Mouse (Mus musculus) megakaryocyte, adult 5-6 weeks (primary cell): ENCODE data around the gene Elfn1. TPM values are rescaled to one million over a fixed set of nuclear protein-coding genes. Genes with fewer than 3 reads are reported as not detected.

Experiments
- ATAC-seq: 2 replicates; pipeline ENCODE4 v1.8.0; 2016; ENCODE audit warnings: mild to moderate bottlenecking, inconsistent platforms; ENCODE audit not compliant: poor library complexity, severe bottlenecking
- total RNA-seq, 2 experiments: library from RNA; stranded (forward) in 1 of 2; stranded (reverse) in 1 of 2; fragments of 153-499, 151-499 nt in 1 of 2; fragments of 221-1000, 200-1000 nt in 1 of 2; gene quantifications; 2 replicates each; pipeline versions ENCODE4 v1.2.3 to v1.2.4; 2015 to 2017

Elfn1 gene
- total RNA-seq, 2 experiments from 2014 or later, result not detected

DNA sequence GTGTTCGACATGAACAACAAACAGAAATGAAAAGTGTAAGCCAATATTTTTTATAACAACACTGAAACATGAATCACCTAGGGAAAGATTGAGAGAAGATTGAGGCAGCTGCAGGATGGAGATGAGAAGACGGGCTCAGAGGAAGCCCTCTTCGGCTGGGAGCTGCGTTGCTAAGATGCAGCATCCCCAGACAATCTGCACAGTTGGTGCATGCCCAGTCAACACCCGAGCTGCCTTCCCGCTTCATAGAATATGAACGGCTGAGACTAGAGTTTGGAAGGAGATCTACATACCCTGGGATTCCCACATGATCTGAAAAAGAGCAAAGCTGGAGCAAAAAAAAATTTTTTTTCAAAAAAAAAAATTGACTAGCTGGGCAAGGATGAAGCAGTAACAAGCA, 111.0 kb downstream of the Elfn1 start:
- ATAC-seq, result no peak

DNA sequence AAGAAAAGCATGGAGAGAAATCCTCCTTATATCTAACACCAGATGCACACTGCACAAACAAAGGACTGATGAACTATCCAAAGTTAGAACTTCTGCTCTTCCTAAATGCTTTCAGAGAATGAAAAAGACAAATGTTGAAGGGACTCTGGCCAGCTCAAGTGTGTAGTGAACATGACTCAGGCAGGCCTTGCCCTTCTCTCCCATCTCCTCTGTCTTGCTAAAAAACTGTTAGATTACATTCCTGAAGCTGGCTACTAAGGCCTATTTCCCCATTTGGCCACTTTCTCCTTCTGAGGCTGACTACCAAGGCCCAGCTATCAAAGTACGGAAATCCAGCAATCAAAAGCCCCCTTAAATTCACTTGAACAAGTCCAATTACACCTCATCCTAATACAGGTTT, 111.9 kb downstream of the Elfn1 start:
- ATAC-seq, result no peak

DNA sequence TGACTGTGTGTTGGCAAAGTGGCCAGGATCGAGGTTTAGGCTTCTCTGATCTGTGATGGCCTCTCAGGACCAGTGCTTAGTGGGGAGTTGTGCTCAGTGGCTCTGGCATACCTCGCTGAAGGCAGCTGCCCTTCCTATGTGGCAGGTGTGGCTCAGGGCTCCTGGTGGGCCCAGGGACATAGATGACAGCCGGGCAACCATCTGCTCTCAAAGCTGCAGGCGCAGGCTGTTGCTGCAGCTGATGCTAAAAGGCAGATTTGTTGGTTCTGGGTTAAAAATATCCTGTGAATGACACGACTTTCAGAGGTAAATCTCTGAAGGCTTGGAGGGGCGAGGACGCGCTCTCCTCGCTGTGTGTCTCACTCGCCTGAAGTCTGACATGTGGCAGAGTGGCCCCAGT, 114.0 kb downstream of the Elfn1 start:
- ATAC-seq, result no peak

DNA sequence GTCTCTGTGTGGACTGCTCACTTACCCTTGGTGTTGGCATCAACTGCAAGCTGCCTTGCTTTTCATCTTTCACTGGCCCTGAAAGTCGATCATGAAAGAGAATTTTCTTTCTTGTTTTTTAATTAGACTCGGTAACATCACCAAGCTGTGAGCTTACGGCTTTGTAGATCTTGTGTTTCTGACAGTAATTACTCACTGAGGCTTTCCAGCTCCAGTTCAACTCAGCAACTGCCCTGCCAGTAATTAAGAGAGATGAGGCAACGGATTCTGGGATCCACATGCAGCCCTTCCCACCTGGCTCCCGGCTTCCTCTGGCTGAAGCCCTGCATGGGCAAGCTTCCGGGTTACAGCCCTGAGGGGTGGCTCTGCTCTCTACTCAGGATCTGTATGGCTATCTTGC, 115.1 kb downstream of the Elfn1 start:
- no peak for ATAC-seq

DNA sequence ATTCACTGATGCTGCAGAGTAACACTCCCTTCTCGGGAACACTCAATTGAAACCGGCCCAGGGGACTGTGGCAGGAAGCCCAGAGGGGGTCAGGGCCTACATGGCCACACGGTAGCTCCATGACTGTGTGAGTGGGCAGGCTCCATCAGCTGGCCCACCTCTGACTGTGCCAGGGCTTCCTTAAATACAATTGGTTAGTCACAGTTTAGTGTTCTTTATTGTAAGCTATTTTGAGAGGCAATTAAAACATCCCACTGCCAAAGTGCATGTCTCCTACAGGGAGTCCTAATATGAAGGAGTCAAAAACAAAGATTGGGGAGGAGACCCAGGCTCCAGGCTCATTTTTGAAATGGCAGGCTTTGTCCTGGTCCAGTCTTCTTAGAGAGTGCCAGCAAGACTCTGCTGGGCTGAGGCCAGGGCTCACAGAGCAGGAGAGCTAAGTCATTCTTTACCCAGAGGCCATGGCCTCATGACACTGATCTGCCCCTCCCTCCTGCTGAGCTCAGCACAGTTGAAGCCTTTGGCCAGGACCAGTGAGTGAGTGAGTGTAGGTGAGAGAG, 116.3 kb downstream of the Elfn1 start:
- ATAC-seq, result no peak

Other genes starting within 250 kb of the Elfn1 start
- gene Micall2, start 171.6 kb upstream of the Elfn1 start, total RNA-seq (2015), result 5.4 and 7.0 TPM in 2 replicates
- 1.8 and 2.9 TPM in 2 replicates for gene Micall2, start 171.6 kb upstream of the Elfn1 start, total RNA-seq (2017)
- gene Ints1, start 132.3 kb upstream of the Elfn1 start, total RNA-seq (2015), result 25.5 and 41.7 TPM in 2 replicates
- gene Ints1, start 132.3 kb upstream of the Elfn1 start, total RNA-seq (2017), result 15.9 and 31.2 TPM in 2 replicates
- gene Mafk, start 116.4 kb upstream of the Elfn1 start, total RNA-seq (2015), result 9.7 and 10.1 TPM in 2 replicates
- 18.2 and 20.9 TPM in 2 replicates for gene Mafk, start 116.4 kb upstream of the Elfn1 start, total RNA-seq (2017)
- gene Tmem184a, start 88.0 kb upstream of the Elfn1 start, total RNA-seq (2015), result not detected in 2 replicates
- gene Tmem184a, start 88.0 kb upstream of the Elfn1 start, total RNA-seq (2017), result not detected in 2 replicates
- gene Gm26938, start 81.5 kb upstream of the Elfn1 start, total RNA-seq (2015), result not detected in 2 replicates
- 0.18 TPM in 1 of 2 replicates, not detected in the other for gene Gm26938, start 81.5 kb upstream of the Elfn1 start, total RNA-seq (2017)
- 17.6 and 18.3 TPM in 2 replicates for gene Psmg3, start 81.1 kb upstream of the Elfn1 start, total RNA-seq (2015)
- 15.2 and 15.6 TPM in 2 replicates for gene Psmg3, start 81.1 kb upstream of the Elfn1 start, total RNA-seq (2017)